Mouse (Mus musculus) embryonic facial prominence, embryonic 14.5 days (tissue): ENCODE data around the gene Trim63. TPM values are rescaled to one million over a fixed set of nuclear protein-coding genes. Genes with fewer than 3 reads are reported as not detected.
A peak's percentile ranks its signal among the peaks of the same experiment; 100 is the strongest.
"Not testable (repeated sequence)": the region's sequence is repeated elsewhere in the genome, so short reads cannot be mapped to it uniquely, and the experiment has no call there.

Experiments
- ATAC-seq: fragments of 200-750 bp; cut with Nextera tagmentation; 2 replicates; pipeline ENCODE4 v1.8.0; 2017; ENCODE audit warnings: low read depth, moderate number of reproducible peaks, moderate TSS enrichment
- DNase-seq: peaks from one replicate; pipeline ENCODE4 v3.0.0-alpha.2; 2015; ENCODE audit warnings: low spot score
- H3K27ac ChIP-seq: fragments of 300-500 bp; sonication (generic); replicated peaks from 2 replicates; pipeline ENCODE4 v1.5.1; 2014; ENCODE audit warnings: low read depth, mild to moderate bottlenecking, low read length, moderate library complexity
- H3K27me3 ChIP-seq: fragments of 300-500 bp; sonication (generic); replicated peaks from 2 replicates; pipeline ENCODE4 v1.6.1; 2014; ENCODE audit warnings: low read length; ENCODE audit not compliant: control insufficient read depth, insufficient read depth
- H3K36me3 ChIP-seq: fragments of 300-500 bp; sonication (generic); 2 replicates; pipeline ENCODE4 v1.6.1; 2014; ENCODE audit warnings: low read length, mixed read lengths; ENCODE audit not compliant: control insufficient read depth, insufficient read depth
- H3K4me1 ChIP-seq: fragments of 300-500 bp; sonication (generic); 2 replicates; pipeline ENCODE4 v1.6.1; 2014; ENCODE audit warnings: antibody characterized with exemption, low read length; ENCODE audit not compliant: control insufficient read depth, insufficient read depth
- H3K4me2 ChIP-seq: fragments of 300-500 bp; sonication (generic); 2 replicates; pipeline ENCODE4 v1.6.1; 2014; ENCODE audit warnings: low read depth, mild to moderate bottlenecking, low read length, moderate library complexity, mixed read lengths
- H3K4me3 ChIP-seq: fragments of 300-500 bp; sonication (generic); 2 replicates; pipeline ENCODE4 v1.5.1; 2014; ENCODE audit warnings: low read depth, mild to moderate bottlenecking, low read length
- H3K9ac ChIP-seq: fragments of 300-500 bp; sonication (generic); 2 replicates; pipeline ENCODE4 v1.6.1; 2014; ENCODE audit warnings: low read depth, mild to moderate bottlenecking, low read length, moderate library complexity, mixed read lengths
- H3K9me3 ChIP-seq: fragments of 300-500 bp; sonication (generic); 2 replicates; pipeline ENCODE4 v1.6.1; 2016; ENCODE audit warnings: low read length; ENCODE audit not compliant: control insufficient read depth
- WGBS: fragments of 180-500 bp; shearing (Covaris S2); extraction: QIAGEN DNeasy Blood & Tissue Kit; methylation state at CpG from one replicate; pipeline ENCODE4 v1.1.7; 2014; 5-methylcytosine and 5-hydroxymethylcytosine counted together
- polyA plus RNA-seq: library from polyadenylated mRNA; unstranded; fragments of >200 nt; fragmentation: Nextera tagmentation; extraction: Ambion mirVana; gene quantifications from 2 replicates; pipeline ENCODE4 v1.2.1, GENCODE M21; 2014

The Trim63 gene
- polyA plus RNA-seq, 1 experiment from 2014 or later, result 2.5 TPM

GRCm38 (mm10) chr4:134286226-134287167 lies 28.4 kb upstream of the Trim63 start:
- H3K9me3 ChIP-seq, result no peaks in the 10 kb centered on the region
- H3K36me3 ChIP-seq, result peaks cover 26% of the 10 kb centered on the region
- peak overlapping the region; percentile 98 for H3K9ac ChIP-seq
- WGBS, result 6% methylated on average over 21 of the region's 59 CpGs
- H3K4me1 ChIP-seq, result peaks cover 15% of the 10 kb centered on the region
- peak overlapping the region; percentile 94 for H3K4me2 ChIP-seq
- ATAC-seq, result peak; percentile 2
- peak overlapping the region; percentile 99 for H3K27ac ChIP-seq
- no peaks in the 10 kb centered on the region for H3K27me3 ChIP-seq
- DNase-seq, result no peak
- H3K4me3 ChIP-seq, result peak overlapping the region; percentile 98

- Histone ChIP-seq H3K27ac (peak overlapping the region; percentile 99), H3K36me3 (peaks cover 20% of the 10 kb centered on the region), H3K27me3 (no peaks in the 10 kb centered on the region), H3K9ac (peak overlapping the region; percentile 98), H3K4me3 (peak overlapping the region; percentile 98), H3K4me1 (peaks cover 15% of the 10 kb centered on the region), H3K4me2 (peak overlapping the region; percentile 94), H3K9me3 (no peaks in the 10 kb centered on the region)
- peak; percentile 95 for DNase-seq
- peak; percentile 96 for ATAC-seq
- WGBS, result 0% methylated on average over 4 of the region's 59 CpGs
Measured at GRCm38 (mm10) chr4:134287168-134287564, 27.8 kb upstream of the Trim63 start.

GRCm38 (mm10) chr4:134287575-134288025 lies 27.3 kb upstream of the Trim63 start, which contains the start of gene Pdik1l:
Gene Pdik1l (minus strand): TSS chr4:134287895.
- ATAC-seq (peak; percentile 81), DNase-seq (peak; percentile 93)
- H3K4me3 ChIP-seq, result peak within 1 kb of the TSS; percentile 98
- H3K9ac ChIP-seq, result peak within 1 kb of the TSS; percentile 98
- H3K4me2 ChIP-seq, result peak within 1 kb of the TSS; percentile 94
- peaks cover 15% of the 10 kb centered on the region for H3K4me1 ChIP-seq
- under 1% methylated on average over 17 of the region's 43 CpGs for WGBS
- H3K27me3 ChIP-seq, result no peaks in the 10 kb centered on the region
- H3K27ac ChIP-seq, result peak within 1 kb of the TSS; percentile 99
- H3K9me3 ChIP-seq, result no peaks in the 10 kb centered on the region
- H3K36me3 ChIP-seq, result peaks cover 15% of the 10 kb centered on the region

GRCm38 (mm10) chr4:134288397-134289256 lies 26.3 kb upstream of the Trim63 start:
- Histone ChIP-seq H3K4me1 (peaks cover 15% of the 10 kb centered on the region), H3K4me2 (peak overlapping the region; percentile 94), H3K9me3 (no peaks in the 10 kb centered on the region), H3K9ac (peak overlapping the region; percentile 98), H3K27ac (peak overlapping the region; percentile 99), H3K27me3 (no peaks in the 10 kb centered on the region; the same call in 1 of the 2 replicates), H3K36me3 (peaks cover 5% of the 10 kb centered on the region), H3K4me3 (peak overlapping the region; percentile 98)
- no peak for ATAC-seq
- DNase-seq, result no peak
- WGBS, result 39% methylated on average over 11 of the region's 11 CpGs

GRCm38 (mm10) chr4:134292067-134292466 lies 22.9 kb upstream of the Trim63 start:
- no peak overlapping the region for H3K27ac ChIP-seq
- ATAC-seq (no peak), DNase-seq (peak; percentile 70)
- no peaks in the 10 kb centered on the region for H3K36me3 ChIP-seq
- H3K4me2 ChIP-seq, result no peak overlapping the region
- 17% methylated on average over 7 of the region's 7 CpGs for WGBS
- no peak overlapping the region for H3K4me3 ChIP-seq
- no peaks in the 10 kb centered on the region for H3K9me3 ChIP-seq
- H3K4me1 ChIP-seq, result peaks cover 9% of the 10 kb centered on the region; the same call in 1 of the 2 replicates
- H3K27me3 ChIP-seq, result no peaks in the 10 kb centered on the region; the same call in 1 of the 2 replicates
- H3K9ac ChIP-seq, result no peak overlapping the region

GRCm38 (mm10) chr4:134293061-134293691 lies 21.7 kb upstream of the Trim63 start:
- Histone ChIP-seq H3K4me1 (peaks cover 7% of the 10 kb centered on the region; the same call in 1 of the 2 replicates), H3K9ac (no peak overlapping the region), H3K4me3 (no peak overlapping the region), H3K36me3 (no peaks in the 10 kb centered on the region), H3K4me2 (no peak overlapping the region), H3K27me3 (no peaks in the 10 kb centered on the region; the same call in 1 of the 2 replicates), H3K9me3 (no peaks in the 10 kb centered on the region), H3K27ac (no peak overlapping the region)
- DNase-seq (no peak), ATAC-seq (no peak)
- WGBS, result 74% methylated on average over 18 of the region's 18 CpGs

GRCm38 (mm10) chr4:134293692-134294163 lies 21.2 kb upstream of the Trim63 start:
- Histone ChIP-seq H3K4me1 (peaks cover 2% of the 10 kb centered on the region; the same call in 1 of the 2 replicates), H3K27me3 (no peaks in the 10 kb centered on the region; the same call in 1 of the 2 replicates), H3K4me3 (no peak overlapping the region), H3K4me2 (no peak overlapping the region), H3K9me3 (no peaks in the 10 kb centered on the region), H3K9ac (no peak overlapping the region), H3K36me3 (no peaks in the 10 kb centered on the region), H3K27ac (no peak overlapping the region)
- ATAC-seq (no peak), DNase-seq (no peak)
- 76% methylated on average over 9 of the region's 9 CpGs for WGBS

- H3K4me2 ChIP-seq, ATAC-seq, H3K27me3 ChIP-seq, H3K4me3 ChIP-seq, H3K9me3 ChIP-seq, H3K27ac ChIP-seq, DNase-seq, H3K4me1 ChIP-seq, H3K36me3 ChIP-seq, H3K9ac ChIP-seq: not testable (repeated sequence)
- 82% methylated on average over 4 of the region's 4 CpGs for WGBS
Measured at GRCm38 (mm10) chr4:134296096-134296495, 18.8 kb upstream of the Trim63 start.
